Mouse (Mus musculus) induced T-regulatory cell, adult 2 months (primary cell): ENCODE results near the gene Foxo1.

Experiments used
- DNase-seq: peaks from one replicate; pipeline ENCODE4 v3.0.0-alpha.2; 2012; ENCODE audit warnings: low read depth

Foxo1 gene

GRCm38 (mm10) chr3:52268737-52269513 is 789 bp downstream of the Foxo1 start:
- DNase-seq: peak; percentile 69

- peak; percentile 84 for DNase-seq
Measured at GRCm38 (mm10) chr3:52269514-52270351, 1.6 kb downstream of the Foxo1 start.

- peak; percentile 82 for DNase-seq
Measured at GRCm38 (mm10) chr3:52270511-52270910, 2.4 kb downstream of the Foxo1 start.

GRCm38 (mm10) chr3:52271376-52271775 is 3.2 kb downstream of the Foxo1 start:
- peak; percentile 77 for DNase-seq

GRCm38 (mm10) chr3:52272376-52272865 is 4.3 kb downstream of the Foxo1 start:
- DNase-seq: peak; percentile 75

- DNase-seq: peak; percentile 51
Measured at GRCm38 (mm10) chr3:52274475-52274874, 6.3 kb downstream of the Foxo1 start.

GRCm38 (mm10) chr3:52275037-52275555 is 7.0 kb downstream of the Foxo1 start:
- DNase-seq: peak; percentile 60

GRCm38 (mm10) chr3:52280681-52281080 is 12.5 kb downstream of the Foxo1 start:
- no peak for DNase-seq

GRCm38 (mm10) chr3:52281882-52282281 is 13.7 kb downstream of the Foxo1 start:
- DNase-seq: no peak

GRCm38 (mm10) chr3:52282369-52282768 is 14.2 kb downstream of the Foxo1 start:
- no peak for DNase-seq

- no peak for DNase-seq
Measured at GRCm38 (mm10) chr3:52283521-52283920, 15.4 kb downstream of the Foxo1 start.

- no peak for DNase-seq
Measured at GRCm38 (mm10) chr3:52290811-52291210, 22.7 kb downstream of the Foxo1 start.

- DNase-seq: no peak
Measured at GRCm38 (mm10) chr3:52292498-52292897, 24.4 kb downstream of the Foxo1 start.

GRCm38 (mm10) chr3:52293946-52294345 is 25.8 kb downstream of the Foxo1 start:
- DNase-seq: no peak

- no peak for DNase-seq
Measured at GRCm38 (mm10) chr3:52295688-52296087, 27.6 kb downstream of the Foxo1 start.

GRCm38 (mm10) chr3:52296224-52296760 is 28.2 kb downstream of the Foxo1 start:
- no peak for DNase-seq

- no peak for DNase-seq
Measured at GRCm38 (mm10) chr3:52297291-52298018, 29.3 kb downstream of the Foxo1 start.

GRCm38 (mm10) chr3:52298683-52299082 is 30.5 kb downstream of the Foxo1 start:
- peak; percentile 77 for DNase-seq

- DNase-seq: peak; percentile 68
Measured at GRCm38 (mm10) chr3:52299376-52299775, 31.2 kb downstream of the Foxo1 start.

GRCm38 (mm10) chr3:52300517-52300916 is 32.4 kb downstream of the Foxo1 start:
- peak; percentile 53 for DNase-seq

- no peak for DNase-seq
Measured at GRCm38 (mm10) chr3:52303301-52303700, 35.2 kb downstream of the Foxo1 start.
